Mouse (Mus musculus) adrenal gland, postnatal 4 days (tissue): ENCODE measurements around the gene Mmp19. TPM values are rescaled to one million over a fixed set of nuclear protein-coding genes. Genes with fewer than 3 reads are reported as not detected.
A peak's percentile ranks its signal among the peaks of the same experiment; 100 is the strongest.

Experiments used
- DNase-seq, 2 experiments: peaks; one replicate each; pipeline ENCODE4 v3.0.0; 2021 to 2022; ENCODE audit warnings: low spot score in 2 of 2, mixed read lengths in 2 of 2
- long read RNA-seq, 2 experiments: library from polyadenylated mRNA; stranded (forward); transcript quantifications; one replicate each; pipeline ENCODE4 v2.0.0; 2021
- total RNA-seq, 2 experiments: library from RNA; stranded (reverse); gene quantifications; 2 replicates each; pipeline ENCODE4 v1.2.3; 2021

The Mmp19 gene
- total RNA-seq = 10 to 100 TPM; 23.8 to 29.2 TPM
- long read RNA-seq, experiment 1, transcript Mmp19-203 (9 exons, 2,236 nt) = major isoform, 5 of 12 reads
- long read RNA-seq, experiment 1, partial matches to known transcripts = 0 of 12 reads
- long read RNA-seq, experiment 1, other reads (novel, unspliced or antisense) = 6 of 12 reads
- long read RNA-seq, experiment 2, transcript Mmp19-203 (9 exons, 2,236 nt) = major isoform, 5 of 17 reads
- long read RNA-seq, experiment 2, partial matches to known transcripts = 7 of 17 reads
- long read RNA-seq, experiment 2, other reads (novel, unspliced or antisense) = 2 of 17 reads

- no peak for DNase-seq
These were observed at the start of gene Mmp19 for GRCm38 (mm10) chr10:128790398-128791124. Gene Mmp19 (plus strand): TSS chr10:128790910.

GRCm38 (mm10) chr10:128742616-128743015 lies 48.1 kb upstream of the Mmp19 start:
- no peak for DNase-seq

- DNase-seq = no peak
These were observed 47.5 kb upstream of the Mmp19 start for GRCm38 (mm10) chr10:128743235-128743634.

GRCm38 (mm10) chr10:128743791-128744191 lies 46.9 kb upstream of the Mmp19 start:
- peak in 1 of 2 experiments; percentile 38 for DNase-seq

- DNase-seq = no peak
These were observed 46.5 kb upstream of the Mmp19 start for GRCm38 (mm10) chr10:128744211-128744610.

GRCm38 (mm10) chr10:128744680-128745601 lies 45.8 kb upstream of the Mmp19 start, which contains the start of gene Dgka:
Gene Dgka (minus strand): TSS chr10:128744855.
- DNase-seq = no peak

- no peak for DNase-seq
These were observed 44.6 kb upstream of the Mmp19 start for GRCm38 (mm10) chr10:128745946-128746613.

- no peak for DNase-seq
These were observed 43.6 kb upstream of the Mmp19 start for GRCm38 (mm10) chr10:128746972-128747645.

- DNase-seq = peak; percentile 52 to 61
These were observed 43.0 kb upstream of the Mmp19 start, which contains the start of gene Pym1 for GRCm38 (mm10) chr10:128747646-128748251. Gene Pym1 (plus strand): TSS chr10:128747889.

- DNase-seq = peak; percentile 37 to 64
These were observed 42.4 kb upstream of the Mmp19 start for GRCm38 (mm10) chr10:128748252-128748864.

- no peak for DNase-seq
These were observed 17.8 kb upstream of the Mmp19 start for GRCm38 (mm10) chr10:128772895-128773294.

- DNase-seq = no peak
These were observed 17.0 kb upstream of the Mmp19 start for GRCm38 (mm10) chr10:128773685-128774084.

- no peak for DNase-seq
These were observed 12.3 kb upstream of the Mmp19 start for GRCm38 (mm10) chr10:128778441-128778840.

- no peak for DNase-seq
These were observed 11.5 kb upstream of the Mmp19 start for GRCm38 (mm10) chr10:128779011-128779795.

GRCm38 (mm10) chr10:128780200-128780599 lies 10.5 kb upstream of the Mmp19 start:
- no peak for DNase-seq

GRCm38 (mm10) chr10:128792041-128792440 lies 1.3 kb downstream of the Mmp19 start:
- DNase-seq = no peak

- DNase-seq = no peak
These were observed 2.5 kb downstream of the Mmp19 start for GRCm38 (mm10) chr10:128793258-128793657.

GRCm38 (mm10) chr10:128794391-128794790 lies 3.7 kb downstream of the Mmp19 start:
- no peak for DNase-seq
